Comparison of ENCODE assay signal across 9 mouse cellular contexts in the genomic region with DNA sequence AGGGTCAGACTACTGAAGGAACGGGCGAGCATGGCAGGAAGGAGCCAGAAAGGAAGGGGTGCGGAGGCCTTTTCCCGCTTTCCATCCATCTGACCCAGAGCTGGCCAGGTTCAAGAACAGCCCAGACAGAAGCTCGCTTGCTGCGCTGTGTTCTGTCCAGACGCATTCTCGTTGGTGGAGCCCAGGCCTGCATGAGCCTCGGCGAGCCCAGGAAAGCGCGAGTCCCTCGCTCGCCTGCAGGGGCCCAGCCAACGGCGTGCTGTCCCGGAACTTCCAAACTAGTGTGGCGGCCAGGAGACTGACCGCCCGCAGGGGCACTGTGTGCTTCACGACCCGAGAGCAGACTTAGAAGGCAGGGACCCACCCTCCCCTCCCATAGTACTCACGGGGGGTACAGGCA. TPM values are rescaled to one million over a fixed set of nuclear protein-coding genes. Genes with fewer than 3 reads are reported as not detected.
DNase-seq lines count a peak whose midpoint lies in the region; ATAC-seq and TF ChIP-seq lines count a peak whose summit lies in the region.
"Had no signal": no experiment of that assay in that cellular context is flagged by ENCODE, and none has a peak within 500 bp of the region (broad histone marks: within the 10 kb centered on the region; RNA-seq: fewer than 3 reads in every experiment).

No protein-coding gene starts in this region.

- TF ChIP-seq CTCF in layer of hippocampus, adult 2 months (conservative IDR thresholded peaks at IDR 0.05) = peak; percentile 23; the same call in 1 of the 2 replicates
- TF ChIP-seq CTCF in liver, embryonic 14.5 days (IDR thresholded peaks at IDR 0.05; ENCODE audit: low read depth) = peak; percentile 35

- WGBS in hindbrain, embryonic 10.5 days = under 1% methylated on average over 23 of the region's 23 CpGs
- WGBS in liver, embryonic 14.5 days (ENCODE audit: insufficient replicate concordance) = under 1% methylated on average over 23 of the region's 23 CpGs
- under 1% methylated on average over 23 of the region's 23 CpGs for WGBS in neural tube, embryonic 15.5 days

- no peak overlapping the region for H3K9ac ChIP-seq in liver, embryonic 14.5 days (replicated peaks)
- H3K9ac ChIP-seq in neural tube, embryonic 15.5 days (replicated peaks) = peak overlapping the region; percentile 41

- no peak for ATAC-seq in liver, embryonic 14.5 days (ENCODE audit: insufficient read depth)
- no peak; the same call in 1 of the 2 replicates for ATAC-seq in neural tube, embryonic 15.5 days (ENCODE audit: low FRiP score)

- peaks cover 42% of the 10 kb centered on the region for H3K4me1 ChIP-seq in hindbrain, embryonic 10.5 days (replicated peaks)
- H3K4me1 ChIP-seq in liver, embryonic 14.5 days (replicated peaks; ENCODE audit: control insufficient read depth in 2 of 2, insufficient read depth in 2 of 2, low read length in 1 of 2) = no peaks in the 10 kb centered on the region
- H3K4me1 ChIP-seq in neural tube, embryonic 15.5 days = peaks cover 25% of the 10 kb centered on the region

- H3K9me3 ChIP-seq in hindbrain, embryonic 10.5 days = 0 out of 2 replicates have a peak, but pooled peaks cover 3% of the 10 kb centered on the region
- no peaks in the 10 kb centered on the region for H3K9me3 ChIP-seq in liver, embryonic 14.5 days (ENCODE audit: control insufficient read depth, low read length)
- no peaks in the 10 kb centered on the region for H3K9me3 ChIP-seq in neural tube, embryonic 15.5 days (replicated peaks)

- no peak for DNase-seq in layer of hippocampus, adult 2 months (ENCODE audit: low spot score in 2 of 2)
- no peak for DNase-seq in layer of hippocampus, postnatal 25 days (ENCODE audit: extremely low spot score in 1 of 2, low spot score in 1 of 2)
- peak; percentile 74 for DNase-seq in embryo, embryonic 9.5 days (ENCODE audit: extremely low spot score)
- DNase-seq in hindbrain, embryonic 10.5 days (ENCODE audit: low spot score) = peak; percentile 82
- no peak for DNase-seq in liver, embryonic 14.5 days (ENCODE audit: low read depth in 3 of 3, low spot score in 3 of 3)
- DNase-seq in layer of hippocampus, adult 9-11 months = no peak
- DNase-seq in layer of hippocampus, adult 11-12 months (ENCODE audit: low spot score) = no peak

- peaks cover 9% of the 10 kb centered on the region; the same call in 1 of the 2 replicates for H3K36me3 ChIP-seq in hindbrain, embryonic 10.5 days
- H3K36me3 ChIP-seq in liver, embryonic 14.5 days (replicated peaks; ENCODE audit: control insufficient read depth, insufficient read depth, low read depth) = no peaks in the 10 kb centered on the region
- no peaks in the 10 kb centered on the region for H3K36me3 ChIP-seq in neural tube, embryonic 15.5 days

- no peak overlapping the region; the same call in 1 of the 2 replicates for H3K4me2 ChIP-seq in liver, embryonic 14.5 days (ENCODE audit: low read depth)
- H3K4me2 ChIP-seq in neural tube, embryonic 15.5 days = peak overlapping the region; percentile 51

- H3K27ac ChIP-seq in layer of hippocampus, adult 2 months = no peak overlapping the region
- H3K27ac ChIP-seq in hindbrain, embryonic 10.5 days = peak overlapping the region; percentile 92
- no peak overlapping the region for H3K27ac ChIP-seq in liver, embryonic 14.5 days
- H3K27ac ChIP-seq in neural tube, embryonic 15.5 days (replicated peaks) = no peak overlapping the region; the same call in 1 of the 2 replicates

- no peak overlapping the region for H3K4me3 ChIP-seq in layer of hippocampus, adult 2 months
- peak overlapping the region; percentile 66 for H3K4me3 ChIP-seq in hindbrain, embryonic 10.5 days
- no peak overlapping the region; a peak in 1 of 4 replicates for H3K4me3 ChIP-seq in liver, embryonic 14.5 days (ENCODE audit: insufficient read depth in 1 of 2, low read depth in 2 of 2, low read length in 2 of 2)
- H3K4me3 ChIP-seq in neural tube, embryonic 15.5 days (replicated peaks) = peak overlapping the region; percentile 39

- TF ChIP-seq EP300 in liver, embryonic 14.5 days (IDR thresholded peaks at IDR 0.05; ENCODE audit: low read depth) = no peak

- H3K27me3 ChIP-seq in hindbrain, embryonic 10.5 days (ENCODE audit: insufficient read depth, poor library complexity, severe bottlenecking) = peaks cover 100% of the 10 kb centered on the region
- peaks cover 98% of the 10 kb centered on the region for H3K27me3 ChIP-seq in liver, embryonic 14.5 days (ENCODE audit: control insufficient read depth, insufficient read depth, low read length)
- H3K27me3 ChIP-seq in neural tube, embryonic 15.5 days (replicated peaks) = peaks cover 76% of the 10 kb centered on the region

RNA-seq across cellular contexts. Expression of a gene that starts 1.6 kb away (rescaled TPM):
- under 1 TPM; 0.25 to 0.56 TPM for total RNA-seq in layer of hippocampus, adult 2 months (2021)
- under 1 TPM; 0.30 to 0.31 TPM for total RNA-seq in layer of hippocampus, postnatal 25 days (2021)
- polyA plus RNA-seq in hindbrain, embryonic 10.5 days (2016; fragmentation: Nextera tagmentation; extraction: Ambion mirVana) = 8.1 and 9.8 TPM in 2 replicates
- polyA plus RNA-seq in liver, embryonic 14.5 days (2012; rRNA removed) = 0.01 TPM in 2 replicates
- not detected in 2 replicates for polyA plus RNA-seq in liver, embryonic 14.5 days (2014; fragmentation: Nextera tagmentation; extraction: Ambion mirVana)
- polyA plus RNA-seq in neural tube, embryonic 15.5 days (2015; fragmentation: Nextera tagmentation; extraction: Ambion mirVana) = 5.3 and 6.7 TPM in 2 replicates
- polyA plus RNA-seq: Patski had no signal

Comparison
In these comparisons a context has a peak if more than half of its experiments do, and no peak if none do; other contexts are left out.
1. DNase-seq: peak in embryo, embryonic 9.5 days (single experiment) and hindbrain, embryonic 10.5 days (single experiment); none in layer of hippocampus, adult 2 months (0 of 2), layer of hippocampus, postnatal 25 days (0 of 2), liver, embryonic 14.5 days (0 of 3), layer of hippocampus, adult 9-11 months (single experiment) and layer of hippocampus, adult 11-12 months (single experiment).
2. H3K4me3 ChIP-seq: peak in hindbrain, embryonic 10.5 days (single experiment) and neural tube, embryonic 15.5 days (single experiment); none in layer of hippocampus, adult 2 months (single experiment) and liver, embryonic 14.5 days (0 of 2).